Mouse (Mus musculus) forebrain, embryonic 15.5 days (tissue): ENCODE data around the gene Zfp182. TPM values are rescaled to one million over a fixed set of nuclear protein-coding genes. Genes with fewer than 3 reads are reported as not detected.

Source experiments
- ATAC-seq: fragments of 200-750 bp; cut with Nextera tagmentation; replicated peaks from 2 replicates; pipeline ENCODE4 v1.8.0; 2017; ENCODE audit warnings: mild to moderate bottlenecking, moderate TSS enrichment, moderate library complexity
- H3K27ac ChIP-seq: fragments of 300-500 bp; sonication (generic); replicated peaks from 2 replicates; pipeline ENCODE4 v1.5.1; 2015; ENCODE audit warnings: mild to moderate bottlenecking, inconsistent platforms
- H3K27me3 ChIP-seq: fragments of 300-500 bp; sonication (generic); 2 replicates; pipeline ENCODE4 v1.6.1; 2015; ENCODE audit warnings: inconsistent platforms
- H3K36me3 ChIP-seq: fragments of 300-500 bp; sonication (generic); 2 replicates; pipeline ENCODE4 v1.6.1; 2015; ENCODE audit warnings: mild to moderate bottlenecking, inconsistent platforms
- H3K4me1 ChIP-seq: fragments of 300-500 bp; sonication (generic); 2 replicates; pipeline ENCODE4 v1.6.1; 2015; ENCODE audit warnings: inconsistent platforms
- H3K4me2 ChIP-seq: fragments of 300-500 bp; sonication (generic); replicated peaks from 2 replicates; pipeline ENCODE4 v1.6.1; 2015; ENCODE audit warnings: mild to moderate bottlenecking, inconsistent platforms
- H3K4me3 ChIP-seq: fragments of 300-500 bp; sonication (generic); 2 replicates; pipeline ENCODE4 v1.5.1; 2015; ENCODE audit warnings: mild to moderate bottlenecking, inconsistent platforms
- H3K9ac ChIP-seq: fragments of 300-500 bp; sonication (generic); replicated peaks from 2 replicates; pipeline ENCODE4 v1.6.1; 2015; ENCODE audit warnings: mild to moderate bottlenecking, inconsistent platforms
- H3K9me3 ChIP-seq: fragments of 300-500 bp; sonication (generic); 2 replicates; pipeline ENCODE4 v1.6.1; 2016; ENCODE audit warnings: inconsistent platforms
- WGBS: fragments of 180-500 bp; shearing (Covaris S2); methylation state at CpG from one replicate; pipeline ENCODE4 v1.1.7; 2015; ENCODE audit warnings: mixed read lengths; 5-methylcytosine and 5-hydroxymethylcytosine counted together
- polyA plus RNA-seq: library from polyadenylated mRNA; unstranded; fragments of >200 nt; fragmentation: Nextera tagmentation; extraction: Ambion mirVana; gene quantifications from 2 replicates; pipeline ENCODE4 v1.2.1, GENCODE M21; 2015

Gene Zfp182
- polyA plus RNA-seq: 9.1 and 9.7 TPM in 2 replicates

GRCm38 (mm10) chrX:21061866-21062543, at the start of gene Zfp182:
Gene Zfp182 (minus strand): TSS chrX:21062316.
- H3K4me3 ChIP-seq: peak within 1 kb of the TSS; percentile 57
- peak within 1 kb of the TSS; percentile 49 for H3K4me2 ChIP-seq
- peak within 1 kb of the TSS; percentile 72 for H3K27ac ChIP-seq
- WGBS: 22% methylated on average over 25 of the region's 25 CpGs
- peak; percentile 97 for ATAC-seq
- no peaks in the 10 kb centered on the region for H3K27me3 ChIP-seq
- no peaks in the 10 kb centered on the region for H3K36me3 ChIP-seq
- H3K4me1 ChIP-seq: no peaks in the 10 kb centered on the region
- peak within 1 kb of the TSS; percentile 51 for H3K9ac ChIP-seq
- no peaks in the 10 kb centered on the region for H3K9me3 ChIP-seq

GRCm38 (mm10) chrX:21089867-21090239, 27.7 kb upstream of the Zfp182 start:
- Histone ChIP-seq H3K4me1 (0 out of 2 replicates have a peak, but pooled peaks cover 4% of the 10 kb centered on the region), H3K9ac (peak overlapping the region; percentile 57), H3K36me3 (no peaks in the 10 kb centered on the region), H3K27ac (peak overlapping the region; percentile 92), H3K27me3 (no peaks in the 10 kb centered on the region), H3K4me2 (peak overlapping the region; percentile 45), H3K4me3 (peak overlapping the region; percentile 46), H3K9me3 (no peaks in the 10 kb centered on the region)
- ATAC-seq: peak; percentile 65; the same call in 1 of the 2 replicates
- 54% methylated on average over 7 of the region's 7 CpGs for WGBS

GRCm38 (mm10) chrX:21088983-21089866, 27.1 kb upstream of the Zfp182 start, which contains the start of gene Zfp300:
Gene Zfp300 (minus strand): TSS chrX:21089527.
- Histone ChIP-seq H3K4me1 (0 out of 2 replicates have a peak, but pooled peaks cover 4% of the 10 kb centered on the region), H3K27ac (peak within 1 kb of the TSS; percentile 92), H3K9me3 (no peaks in the 10 kb centered on the region), H3K36me3 (no peaks in the 10 kb centered on the region), H3K27me3 (no peaks in the 10 kb centered on the region), H3K4me2 (peak within 1 kb of the TSS; percentile 45), H3K9ac (peak within 1 kb of the TSS; percentile 57), H3K4me3 (peak within 1 kb of the TSS; percentile 46)
- peak; percentile 94 for ATAC-seq
- WGBS: 23% methylated on average over 27 of the region's 27 CpGs

- 43% methylated on average over 6 of the region's 6 CpGs for WGBS
- H3K4me3 ChIP-seq: peak overlapping the region; percentile 46
- peak overlapping the region; percentile 57 for H3K9ac ChIP-seq
- H3K4me1 ChIP-seq: 0 out of 2 replicates have a peak, but pooled peaks cover 4% of the 10 kb centered on the region
- H3K4me2 ChIP-seq: peak overlapping the region; percentile 45
- ATAC-seq: peak; percentile 73
- H3K9me3 ChIP-seq: no peaks in the 10 kb centered on the region
- peak overlapping the region; percentile 92 for H3K27ac ChIP-seq
- H3K27me3 ChIP-seq: no peaks in the 10 kb centered on the region
- H3K36me3 ChIP-seq: no peaks in the 10 kb centered on the region; the same call in 1 of the 2 replicates
Observed at GRCm38 (mm10) chrX:21088645-21088982, 26.5 kb upstream of the Zfp182 start.

GRCm38 (mm10) chrX:21068106-21068505, 6.0 kb upstream of the Zfp182 start, which contains the start of gene Spaca5:
Gene Spaca5 (plus strand): TSS chrX:21068406.
- Histone ChIP-seq H3K4me3 (no peak within 1 kb of the TSS), H3K9me3 (no peaks in the 10 kb centered on the region), H3K27ac (no peak within 1 kb of the TSS), H3K4me2 (no peak within 1 kb of the TSS), H3K27me3 (no peaks in the 10 kb centered on the region), H3K9ac (no peak within 1 kb of the TSS), H3K36me3 (no peaks in the 10 kb centered on the region), H3K4me1 (no peaks in the 10 kb centered on the region)
- no peak for ATAC-seq

- H3K4me3 ChIP-seq: peak overlapping the region; percentile 57
- peak overlapping the region; percentile 24; the same call in 1 of the 2 replicates for H3K9ac ChIP-seq
- peak overlapping the region; percentile 72 for H3K27ac ChIP-seq
- peak; percentile 44 for ATAC-seq
- H3K27me3 ChIP-seq: no peaks in the 10 kb centered on the region
- H3K4me2 ChIP-seq: peak overlapping the region; percentile 49
- WGBS: 75% methylated on average over 3 of the region's 3 CpGs
- no peaks in the 10 kb centered on the region for H3K4me1 ChIP-seq
- H3K9me3 ChIP-seq: no peaks in the 10 kb centered on the region
- no peaks in the 10 kb centered on the region for H3K36me3 ChIP-seq
Observed at GRCm38 (mm10) chrX:21062544-21062890, 401 bp upstream of the Zfp182 start.

DNA sequence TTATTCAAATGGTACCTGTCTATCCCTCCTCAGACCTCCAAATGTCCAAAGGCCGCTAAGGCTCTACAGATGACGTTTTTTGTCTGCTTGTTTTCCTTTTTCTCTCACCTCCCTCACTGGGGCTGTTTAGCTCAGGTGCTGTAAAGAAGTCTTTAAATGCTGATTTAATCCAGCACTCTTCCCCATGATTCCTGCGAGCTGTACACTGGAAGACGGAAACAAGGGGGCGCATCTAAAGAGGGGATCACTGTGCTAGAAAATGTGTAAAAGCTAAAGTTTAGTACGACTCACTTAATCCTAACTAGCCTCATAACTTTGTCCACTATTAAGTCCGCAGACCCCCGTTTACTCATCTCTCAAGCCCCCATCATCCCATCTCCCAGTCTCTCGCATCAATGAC, 656 bp downstream of the Zfp182 start:
- peak overlapping the region; percentile 72 for H3K27ac ChIP-seq
- no peaks in the 10 kb centered on the region for H3K9me3 ChIP-seq
- no peaks in the 10 kb centered on the region for H3K36me3 ChIP-seq
- H3K9ac ChIP-seq: peak overlapping the region; percentile 51
- peak overlapping the region; percentile 49 for H3K4me2 ChIP-seq
- 29% methylated on average over 9 of the region's 9 CpGs for WGBS
- H3K4me3 ChIP-seq: peak overlapping the region; percentile 57
- no peaks in the 10 kb centered on the region for H3K4me1 ChIP-seq
- H3K27me3 ChIP-seq: no peaks in the 10 kb centered on the region
- peak; percentile 74 for ATAC-seq

- no peaks in the 10 kb centered on the region for H3K36me3 ChIP-seq
- H3K9ac ChIP-seq: no peak overlapping the region
- no peaks in the 10 kb centered on the region for H3K27me3 ChIP-seq
- ATAC-seq: no peak
- 57% methylated on average over 1 of the region's 1 CpGs for WGBS
- H3K9me3 ChIP-seq: no peaks in the 10 kb centered on the region
- no peak overlapping the region for H3K4me3 ChIP-seq
- no peaks in the 10 kb centered on the region for H3K4me1 ChIP-seq
- no peak overlapping the region for H3K27ac ChIP-seq
- no peak overlapping the region for H3K4me2 ChIP-seq
Observed at GRCm38 (mm10) chrX:20980901-20981300, 81.2 kb downstream of the Zfp182 start.

Other genes starting within 250 kb of the Zfp182 start
- gene Timp1, start 192.2 kb downstream of the Zfp182 start, polyA plus RNA-seq: 2.4 and 2.9 TPM in 2 replicates
- gene Syn1, start 141.3 kb downstream of the Zfp182 start, polyA plus RNA-seq: 31.9 and 35.8 TPM in 2 replicates
- 5.9 and 6.3 TPM in 2 replicates for gene Cfp, start 130.8 kb downstream of the Zfp182 start, polyA plus RNA-seq
- gene Elk1, start 111.7 kb downstream of the Zfp182 start, polyA plus RNA-seq: 23.4 and 26.5 TPM in 2 replicates
- 43.3 and 44.8 TPM in 2 replicates for gene Uxt, start 100.3 kb downstream of the Zfp182 start, polyA plus RNA-seq
- not detected in 2 replicates for gene Spaca5, start 6.1 kb upstream of the Zfp182 start, polyA plus RNA-seq
- 2.3 and 3.5 TPM in 2 replicates for gene Zfp300, start 27.2 kb upstream of the Zfp182 start, polyA plus RNA-seq
- not detected in 2 replicates for gene Ssxa1, start 53.5 kb upstream of the Zfp182 start, polyA plus RNA-seq
- gene Gm21876, start 113.3 kb upstream of the Zfp182 start, polyA plus RNA-seq: not detected in 2 replicates